Mouse (Mus musculus): ENCODE data around the gene Pdilt. TPM values are rescaled to one million over a fixed set of nuclear protein-coding genes. Genes with fewer than 3 reads are reported as not detected.

Pdilt gene
- polyA plus RNA-seq, 1 experiment from 2014 or later = 0.11 TPM

- no peak overlapping the region for H3K4me2 ChIP-seq
- H3K9me3 ChIP-seq (ENCODE audit: low read depth, low read length) = no peaks in the 10 kb centered on the region
- no peak for ATAC-seq (ENCODE audit: insufficient read depth)
- no peak for TF ChIP-seq CTCF (IDR thresholded peaks at IDR 0.05; ENCODE audit: low read depth)
- no peak overlapping the region for H3K27ac ChIP-seq (ENCODE audit: low read depth)
- DNase-seq = no peak
- no peaks in the 10 kb centered on the region for H3K36me3 ChIP-seq (ENCODE audit: insufficient read depth)
- H3K9ac ChIP-seq = no peak overlapping the region
- no peaks in the 10 kb centered on the region for H3K27me3 ChIP-seq (ENCODE audit: insufficient read depth, low read length)
- no peaks in the 10 kb centered on the region for H3K4me1 ChIP-seq (ENCODE audit: insufficient read depth)
- H3K4me3 ChIP-seq (ENCODE audit: low read depth, low read length) = no peak overlapping the region
Observed at GRCm38 (mm10) chr7:119545572-119545971, 22.3 kb upstream of the Pdilt start.

GRCm38 (mm10) chr7:119542445-119542844 is 19.2 kb upstream of the Pdilt start:
- 68% methylated on average over 2 of the region's 2 CpGs for WGBS

GRCm38 (mm10) chr7:119534389-119534788 is 11.1 kb upstream of the Pdilt start:
- Histone ChIP-seq H3K27me3 (ENCODE audit: insufficient read depth, low read length) (no peaks in the 10 kb centered on the region), H3K9ac (no peak overlapping the region), H3K9me3 (ENCODE audit: low read depth, low read length) (no peaks in the 10 kb centered on the region), H3K27ac (ENCODE audit: low read depth) (no peak overlapping the region), H3K4me3 (ENCODE audit: low read depth, low read length) (no peak overlapping the region), H3K4me1 (ENCODE audit: insufficient read depth) (no peaks in the 10 kb centered on the region), H3K36me3 (ENCODE audit: insufficient read depth) (no peaks in the 10 kb centered on the region), H3K4me2 (no peak overlapping the region)
- ATAC-seq (ENCODE audit: insufficient read depth) = no peak
- WGBS = 72% methylated on average over 2 of the region's 2 CpGs
- DNase-seq = no peak
- TF ChIP-seq CTCF (IDR thresholded peaks at IDR 0.05; ENCODE audit: low read depth) = no peak

More at GRCm38 (mm10) chr7:119542445-119542844, 19.2 kb upstream of the Pdilt start:
- DNase-seq = no peak
- H3K4me2 ChIP-seq = no peak overlapping the region
- H3K9ac ChIP-seq = no peak overlapping the region
- no peak for TF ChIP-seq CTCF (IDR thresholded peaks at IDR 0.05; ENCODE audit: low read depth)
- no peaks in the 10 kb centered on the region for H3K9me3 ChIP-seq (ENCODE audit: low read depth, low read length)
- H3K27me3 ChIP-seq (ENCODE audit: insufficient read depth, low read length) = no peaks in the 10 kb centered on the region
- no peak overlapping the region for H3K4me3 ChIP-seq (ENCODE audit: low read depth, low read length)
- no peaks in the 10 kb centered on the region for H3K36me3 ChIP-seq (ENCODE audit: insufficient read depth)
- ATAC-seq (ENCODE audit: insufficient read depth) = no peak
- H3K27ac ChIP-seq (ENCODE audit: low read depth) = no peak overlapping the region
- H3K4me1 ChIP-seq (ENCODE audit: insufficient read depth) = no peaks in the 10 kb centered on the region

- TF ChIP-seq CTCF (IDR thresholded peaks at IDR 0.05; ENCODE audit: low read depth) = no peak
- Histone ChIP-seq H3K4me1 (ENCODE audit: insufficient read depth) (no peaks in the 10 kb centered on the region), H3K27ac (ENCODE audit: low read depth) (no peak overlapping the region), H3K4me2 (no peak overlapping the region), H3K4me3 (ENCODE audit: low read depth, low read length) (no peak overlapping the region), H3K36me3 (ENCODE audit: insufficient read depth) (no peaks in the 10 kb centered on the region), H3K9me3 (ENCODE audit: low read depth, low read length) (no peaks in the 10 kb centered on the region), H3K9ac (no peak overlapping the region), H3K27me3 (ENCODE audit: insufficient read depth, low read length) (no peaks in the 10 kb centered on the region)
- 58% methylated on average over 1 of the region's 1 CpGs for WGBS
- no peak for DNase-seq
- ATAC-seq (ENCODE audit: insufficient read depth) = no peak
Observed at GRCm38 (mm10) chr7:119532924-119533323, 9.6 kb upstream of the Pdilt start.

GRCm38 (mm10) chr7:119528617-119529016 is 5.3 kb upstream of the Pdilt start:
- Histone ChIP-seq H3K27ac (ENCODE audit: low read depth) (no peak overlapping the region), H3K9ac (no peak overlapping the region), H3K36me3 (ENCODE audit: insufficient read depth) (no peaks in the 10 kb centered on the region), H3K4me1 (ENCODE audit: insufficient read depth) (no peaks in the 10 kb centered on the region), H3K4me3 (ENCODE audit: low read depth, low read length) (no peak overlapping the region), H3K9me3 (ENCODE audit: low read depth, low read length) (no peaks in the 10 kb centered on the region), H3K27me3 (ENCODE audit: insufficient read depth, low read length) (no peaks in the 10 kb centered on the region), H3K4me2 (no peak overlapping the region)
- WGBS = 69% methylated on average over 7 of the region's 7 CpGs
- DNase-seq = no peak
- TF ChIP-seq CTCF (IDR thresholded peaks at IDR 0.05; ENCODE audit: low read depth) = no peak
- no peak for ATAC-seq (ENCODE audit: insufficient read depth)

GRCm38 (mm10) chr7:119527548-119527947 is 4.3 kb upstream of the Pdilt start:
- no peaks in the 10 kb centered on the region for H3K4me1 ChIP-seq (ENCODE audit: insufficient read depth)
- 66% methylated on average over 2 of the region's 2 CpGs for WGBS
- no peak overlapping the region for H3K4me2 ChIP-seq
- no peaks in the 10 kb centered on the region for H3K9me3 ChIP-seq (ENCODE audit: low read depth, low read length)
- no peaks in the 10 kb centered on the region for H3K36me3 ChIP-seq (ENCODE audit: insufficient read depth)
- no peaks in the 10 kb centered on the region for H3K27me3 ChIP-seq (ENCODE audit: insufficient read depth, low read length)
- no peak overlapping the region for H3K27ac ChIP-seq (ENCODE audit: low read depth)
- no peak overlapping the region for H3K9ac ChIP-seq
- DNase-seq (no peak), ATAC-seq (ENCODE audit: insufficient read depth) (no peak)
- no peak overlapping the region for H3K4me3 ChIP-seq (ENCODE audit: low read depth, low read length)
- no peak for TF ChIP-seq CTCF (IDR thresholded peaks at IDR 0.05; ENCODE audit: low read depth)

GRCm38 (mm10) chr7:119527135-119527534 is 3.8 kb upstream of the Pdilt start:
- DNase-seq (no peak), ATAC-seq (ENCODE audit: insufficient read depth) (no peak)
- H3K4me3 ChIP-seq (ENCODE audit: low read depth, low read length) = no peak overlapping the region
- WGBS = 71% methylated on average over 1 of the region's 1 CpGs
- no peaks in the 10 kb centered on the region for H3K27me3 ChIP-seq (ENCODE audit: insufficient read depth, low read length)
- no peak for TF ChIP-seq CTCF (IDR thresholded peaks at IDR 0.05; ENCODE audit: low read depth)
- no peak overlapping the region for H3K4me2 ChIP-seq
- no peaks in the 10 kb centered on the region for H3K36me3 ChIP-seq (ENCODE audit: insufficient read depth)
- no peaks in the 10 kb centered on the region for H3K4me1 ChIP-seq (ENCODE audit: insufficient read depth)
- H3K27ac ChIP-seq (ENCODE audit: low read depth) = no peak overlapping the region
- no peak overlapping the region for H3K9ac ChIP-seq
- no peaks in the 10 kb centered on the region for H3K9me3 ChIP-seq (ENCODE audit: low read depth, low read length)

- TF ChIP-seq CTCF (IDR thresholded peaks at IDR 0.05; ENCODE audit: low read depth) = no peak
- no peaks in the 10 kb centered on the region for H3K36me3 ChIP-seq (ENCODE audit: insufficient read depth)
- H3K4me1 ChIP-seq (ENCODE audit: insufficient read depth) = no peaks in the 10 kb centered on the region
- ATAC-seq (ENCODE audit: insufficient read depth) (no peak), DNase-seq (no peak)
- no peak overlapping the region for H3K4me2 ChIP-seq
- 70% methylated on average over 13 of the region's 13 CpGs for WGBS
- no peak overlapping the region for H3K9ac ChIP-seq
- no peak overlapping the region for H3K27ac ChIP-seq (ENCODE audit: low read depth)
- no peaks in the 10 kb centered on the region for H3K9me3 ChIP-seq (ENCODE audit: low read depth, low read length)
- H3K27me3 ChIP-seq (ENCODE audit: insufficient read depth, low read length) = no peaks in the 10 kb centered on the region
- H3K4me3 ChIP-seq (ENCODE audit: low read depth, low read length) = no peak overlapping the region
Observed at GRCm38 (mm10) chr7:119526486-119526885, 3.2 kb upstream of the Pdilt start.
